Mouse (Mus musculus): ENCODE measurements around the gene Rest.

The Rest gene

DNA sequence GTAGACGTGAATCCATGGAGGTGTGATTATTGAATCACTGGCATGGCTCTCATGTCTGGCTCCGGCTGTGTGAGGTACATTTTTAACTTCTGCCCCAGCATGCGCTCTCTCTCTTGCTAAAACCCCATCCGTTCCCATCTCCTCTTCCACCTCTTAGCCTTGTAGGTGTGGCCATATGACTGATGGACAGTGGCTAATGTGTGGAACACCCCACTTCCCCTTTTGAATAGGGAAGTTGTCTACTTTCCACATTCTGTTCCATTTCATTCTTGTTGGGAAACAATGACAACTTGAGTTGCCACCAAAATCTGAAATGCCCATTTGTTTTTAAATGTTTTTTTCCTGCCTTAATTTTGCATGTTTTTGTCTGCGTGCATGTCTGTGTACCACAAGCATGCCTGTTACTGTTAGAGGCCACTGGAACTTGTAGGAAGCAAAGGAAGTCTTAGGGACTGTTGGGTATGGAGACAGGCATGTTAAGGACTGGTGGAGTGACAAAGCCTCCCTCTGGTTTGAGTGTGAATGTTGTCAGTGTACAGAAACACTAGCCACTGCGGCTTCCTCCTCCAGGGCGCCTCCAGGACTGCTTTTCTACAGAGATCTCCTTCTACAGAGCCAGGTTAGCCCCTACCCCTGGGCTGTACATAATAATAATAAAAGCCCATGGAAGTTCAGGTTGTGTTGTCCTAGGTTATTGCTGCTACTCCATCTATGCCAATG, 27.7 kb downstream of the Rest start:
- in situ Hi-C loops (cut with MboI; ENCODE audit: low pct_unique_long_range_greater_than_20kb in 1 of 2, low sequenced_read_pairs in 2 of 2, unreplicated experiment in 1 of 2) = no loop called here

DNA sequence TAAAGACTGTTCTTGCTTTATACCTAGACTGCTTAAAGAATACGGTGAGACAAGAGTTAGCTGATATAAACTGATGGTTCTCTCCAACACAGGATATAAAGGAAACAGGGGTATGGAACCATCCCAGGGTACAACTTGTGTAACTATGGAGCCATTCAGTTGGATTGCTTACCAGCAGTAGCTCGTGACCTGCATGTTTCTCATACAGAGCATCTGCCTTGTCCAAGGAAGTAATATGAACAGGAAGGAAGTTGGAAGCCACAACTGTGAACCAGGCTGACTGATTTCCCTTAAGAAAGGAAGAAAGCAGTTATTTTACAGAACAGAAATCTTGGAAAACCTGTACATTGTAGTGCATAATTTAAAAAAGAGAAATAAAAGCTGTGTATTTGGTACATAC, 34.2 kb downstream of the Rest start:
- in situ Hi-C loops (cut with MboI; ENCODE audit: low pct_unique_long_range_greater_than_20kb in 1 of 2, low sequenced_read_pairs in 2 of 2, unreplicated experiment in 1 of 2) = no loop called here

DNA sequence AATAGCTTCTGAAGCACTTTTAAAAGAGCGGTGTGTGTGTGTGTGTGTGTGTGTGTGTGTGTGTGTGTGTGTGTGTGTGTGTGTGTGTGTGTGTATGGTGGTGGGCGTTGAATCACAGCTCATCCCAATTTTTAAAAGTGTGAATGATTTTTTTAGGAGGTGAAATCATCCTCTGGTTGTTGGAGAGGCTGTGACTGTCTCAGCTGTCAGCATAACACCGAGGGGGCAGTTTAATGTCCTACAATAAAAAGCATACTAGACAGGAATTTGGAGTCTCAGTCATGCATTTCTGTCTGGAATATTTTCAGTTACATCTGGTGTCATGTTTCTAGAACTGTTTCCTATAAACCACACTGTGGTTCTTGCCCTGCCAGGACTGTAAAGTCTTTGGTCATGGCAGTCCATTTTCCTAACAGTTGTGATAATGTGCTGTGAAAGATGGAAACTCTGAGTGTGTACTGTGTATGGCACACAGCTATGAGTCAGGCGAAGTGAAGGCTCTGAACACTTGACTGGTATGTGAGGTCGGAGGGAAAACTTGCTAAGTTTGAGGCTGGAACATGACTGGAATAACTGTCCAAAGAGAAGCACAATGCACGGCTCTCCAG, 36.1 kb downstream of the Rest start:
- in situ Hi-C loops (cut with MboI; ENCODE audit: low pct_unique_long_range_greater_than_20kb in 1 of 2, low sequenced_read_pairs in 2 of 2, unreplicated experiment in 1 of 2) = no loop called here

DNA sequence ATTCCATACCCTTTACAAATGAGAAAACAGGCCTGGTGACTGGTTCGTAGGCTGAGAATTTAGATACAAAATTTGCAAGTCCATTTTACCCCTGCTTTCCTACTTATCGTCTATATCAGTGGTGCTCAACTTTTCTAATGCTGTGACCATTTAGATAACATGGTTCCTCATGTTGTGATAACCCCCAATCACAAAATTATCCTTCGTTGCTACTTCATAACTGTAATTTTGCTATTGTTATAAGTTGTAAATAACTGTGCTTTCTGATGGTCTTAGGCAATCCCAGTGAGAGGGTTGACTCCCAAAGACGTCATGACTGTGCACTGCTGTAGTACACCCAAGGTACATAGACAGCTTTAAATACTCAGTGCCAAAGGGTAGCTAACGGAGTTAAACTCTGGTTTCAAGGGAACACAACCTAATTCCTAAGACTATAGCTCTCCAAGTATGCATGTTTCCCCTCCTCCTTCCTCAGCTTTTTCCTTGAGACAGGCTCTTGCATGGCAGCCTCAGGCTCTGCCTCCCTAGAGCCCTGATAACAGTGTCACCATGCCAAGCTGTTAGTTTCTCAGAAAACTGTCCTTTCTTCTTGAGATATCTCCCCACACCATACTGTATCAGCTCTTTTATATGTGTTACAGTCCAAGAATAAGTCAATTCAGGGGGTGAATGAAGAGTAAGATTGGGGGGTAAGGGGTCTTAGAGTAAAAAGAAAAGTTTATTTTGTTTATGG, 42.7 kb downstream of the Rest start:
- in situ Hi-C loops (cut with MboI; ENCODE audit: low pct_unique_long_range_greater_than_20kb in 1 of 2, low sequenced_read_pairs in 2 of 2, unreplicated experiment in 1 of 2) = no loop called here

DNA sequence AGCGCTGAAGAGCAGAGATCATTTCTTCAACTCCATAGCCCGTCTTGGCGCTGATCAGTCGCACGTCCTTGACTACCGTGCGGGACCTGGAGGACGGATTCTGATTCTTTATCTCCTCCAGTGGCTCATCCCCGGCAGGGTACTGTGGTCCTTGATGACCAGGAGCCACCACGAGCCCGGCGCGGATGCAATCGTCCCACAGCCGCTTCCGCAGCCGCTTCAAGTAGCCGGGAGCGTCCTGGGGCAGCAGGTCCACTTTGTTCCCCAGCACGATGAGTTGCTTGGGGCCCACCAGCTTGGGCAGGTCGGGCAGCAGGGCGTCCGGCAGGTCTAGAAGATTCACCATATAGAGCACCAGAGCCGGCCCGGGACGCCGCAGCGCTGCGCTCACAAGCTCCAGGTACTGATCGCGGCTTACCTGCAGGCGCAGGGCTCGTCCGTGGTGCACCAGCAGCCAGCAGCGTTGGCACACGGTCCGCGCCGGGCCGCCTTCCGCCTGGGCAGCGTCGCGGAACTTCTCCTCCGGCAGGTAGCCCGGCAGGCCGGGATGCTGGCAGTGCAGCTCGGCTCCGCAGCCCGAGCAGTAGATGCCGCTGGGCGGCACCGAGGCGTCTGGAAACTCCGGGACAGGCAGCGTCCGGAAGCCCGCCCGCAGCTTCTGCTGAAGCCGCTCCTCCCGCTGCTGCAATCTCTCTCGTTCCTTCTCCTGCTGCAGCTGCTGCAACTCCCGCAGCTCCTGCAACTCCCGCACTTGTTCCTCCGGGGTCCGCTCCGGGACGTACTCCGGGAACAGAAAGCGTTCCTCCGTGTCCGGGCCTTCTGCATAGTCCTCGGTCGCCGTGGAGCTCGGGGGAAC, 44.0 kb downstream of the Rest start:
- in situ Hi-C loops (cut with MboI; ENCODE audit: low pct_unique_long_range_greater_than_20kb in 1 of 2, low sequenced_read_pairs in 2 of 2, unreplicated experiment in 1 of 2) = no loop called here

DNA sequence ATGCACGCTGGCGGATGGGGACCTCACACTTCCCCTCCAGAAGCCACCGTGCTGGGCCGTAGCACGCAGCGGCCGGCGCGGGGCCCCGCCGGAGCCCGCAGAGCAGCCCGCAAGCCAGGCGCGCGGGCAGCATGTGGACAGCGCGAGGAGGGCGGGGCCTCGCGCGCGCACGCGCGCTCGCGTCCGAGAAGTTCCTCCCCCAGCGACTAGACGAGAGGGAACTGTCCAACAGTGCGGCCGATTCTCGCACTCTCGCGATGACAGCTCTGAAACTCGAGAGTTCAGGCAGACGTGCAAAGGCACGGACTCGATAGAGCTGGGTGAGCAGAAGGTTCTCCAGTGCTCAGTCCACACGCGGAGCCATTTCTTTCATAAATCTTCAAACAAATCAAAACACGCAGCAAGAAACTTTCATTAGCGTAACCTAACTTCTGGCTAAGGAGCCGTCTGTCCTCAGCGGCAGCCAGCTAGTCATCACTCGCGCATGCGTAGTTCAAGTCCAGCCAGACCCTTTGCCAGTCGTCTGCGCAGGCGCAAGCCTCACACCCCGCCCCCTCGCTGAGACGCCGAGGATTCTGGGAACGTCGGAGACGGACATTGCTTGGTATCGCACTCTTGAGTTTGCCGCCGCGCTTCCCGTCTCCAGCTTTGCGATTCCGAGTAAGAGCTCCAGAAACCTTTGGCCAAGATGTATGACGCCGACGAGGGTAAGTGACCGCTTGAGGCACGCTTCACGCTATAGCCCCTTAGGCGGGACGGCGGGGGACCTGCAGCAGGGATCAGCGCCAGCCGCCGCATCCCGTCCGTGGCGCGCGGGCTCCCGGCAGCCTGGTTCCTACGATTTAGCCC, 44.9 kb downstream of the Rest start, which contains the start of the genes Noa1 and Polr2b:
Noa1 (minus strand) TSS at position 161 of the 849 bp plus-strand sequence.
Polr2b (plus strand) TSS at position 224 of the 849 bp plus-strand sequence.
- in situ Hi-C loops (cut with MboI; ENCODE audit: low pct_unique_long_range_greater_than_20kb in 1 of 2, low sequenced_read_pairs in 2 of 2, unreplicated experiment in 1 of 2) = no loop called here

DNA sequence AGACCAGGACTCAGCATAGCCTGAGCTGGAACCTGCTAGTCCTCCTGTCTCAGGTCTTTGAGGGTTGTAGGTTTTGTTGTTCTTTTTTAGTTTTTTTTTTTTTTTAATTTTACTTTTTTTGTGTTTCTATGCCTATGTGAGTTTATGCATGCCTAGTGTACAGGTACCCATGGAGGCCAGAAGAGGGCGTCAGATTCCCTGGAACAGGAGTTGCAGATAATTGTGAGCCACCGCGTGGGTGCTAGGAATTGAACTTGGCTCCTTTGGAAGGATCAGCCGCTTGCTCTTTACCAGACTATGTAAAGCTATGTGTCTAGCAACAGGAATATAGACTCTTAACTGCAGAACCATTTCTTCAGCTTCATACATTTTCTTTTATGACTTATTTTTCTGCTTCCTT, 48.9 kb downstream of the Rest start:
- in situ Hi-C loops (cut with MboI; ENCODE audit: low pct_unique_long_range_greater_than_20kb in 1 of 2, low sequenced_read_pairs in 2 of 2, unreplicated experiment in 1 of 2) = no loop called here

DNA sequence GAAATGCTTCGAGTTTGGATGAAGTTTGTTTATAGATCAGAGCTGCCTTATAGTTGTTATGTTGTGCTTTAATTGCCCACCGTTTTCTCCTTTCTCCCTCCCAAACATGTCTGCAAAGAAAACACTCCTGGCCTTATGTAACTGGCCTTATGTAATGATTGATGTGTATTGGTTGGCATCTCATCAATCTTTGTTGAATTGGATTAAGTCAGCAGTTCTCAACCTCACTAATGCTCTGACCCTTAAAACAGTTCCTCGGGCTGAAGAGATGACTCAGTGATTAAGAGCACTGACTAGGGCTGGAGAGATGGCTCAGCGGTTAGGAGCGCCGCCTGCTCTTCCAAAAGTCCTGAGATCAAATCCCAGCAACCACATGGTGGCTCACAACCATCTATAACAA, 49.7 kb downstream of the Rest start:
- in situ Hi-C loops (cut with MboI; ENCODE audit: low pct_unique_long_range_greater_than_20kb in 1 of 2, low sequenced_read_pairs in 2 of 2, unreplicated experiment in 1 of 2) = no loop called here

DNA sequence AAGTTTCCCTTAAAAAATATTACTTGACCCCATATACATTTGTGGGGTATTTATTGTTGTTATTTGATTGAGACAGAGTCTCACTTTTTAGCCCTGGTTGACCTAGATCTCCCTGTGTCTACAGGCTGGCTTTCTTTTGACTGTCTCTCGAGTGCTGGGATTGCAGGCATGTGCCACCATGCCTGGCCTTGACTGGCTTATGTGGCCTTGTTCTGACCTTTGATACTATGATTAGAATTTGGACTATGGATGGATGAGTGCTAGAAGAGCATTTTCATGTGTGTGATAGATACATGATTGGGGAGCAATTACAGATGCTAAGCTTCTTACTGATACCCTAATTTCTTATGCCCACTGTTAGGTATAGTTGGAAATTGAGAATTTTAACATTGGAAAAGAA, 59.6 kb downstream of the Rest start:
- in situ Hi-C loops (cut with MboI; ENCODE audit: low pct_unique_long_range_greater_than_20kb in 1 of 2, low sequenced_read_pairs in 2 of 2, unreplicated experiment in 1 of 2) = loop anchor here in 1 of 2 experiments (25.0 kb wide), 1 partner anchor 338 kb away; no protein-coding TSS in a partner anchor

DNA sequence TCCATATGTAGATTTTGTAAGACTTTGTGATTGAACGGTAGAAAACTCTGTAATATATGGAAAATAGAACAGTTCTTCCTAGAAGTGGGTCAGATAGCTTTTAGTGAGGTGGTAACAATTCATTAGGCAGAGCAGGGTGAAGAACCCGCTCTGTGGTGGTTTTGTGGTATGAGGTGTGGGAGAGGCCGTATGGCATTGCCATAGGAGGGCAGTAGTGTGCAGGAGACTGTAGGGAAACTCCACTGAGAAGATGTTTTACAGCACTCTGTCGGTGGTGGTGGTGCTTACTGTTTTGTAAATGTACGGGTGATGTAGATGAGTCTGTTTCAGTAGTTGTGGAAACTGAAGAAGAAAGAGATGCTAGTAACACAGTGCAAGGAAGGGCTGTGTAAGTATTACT, 64.9 kb downstream of the Rest start:
- in situ Hi-C loops (cut with MboI; ENCODE audit: low pct_unique_long_range_greater_than_20kb in 1 of 2, low sequenced_read_pairs in 2 of 2, unreplicated experiment in 1 of 2) = loop anchor here in 1 of 2 experiments (25.0 kb wide), 1 partner anchor 343 kb away; no protein-coding TSS in a partner anchor

Measured in mouse embryonic stem cell (cell line).